Mouse (Mus musculus) retina, adult 2 months (tissue): ENCODE results near the gene Olfr884.

Experiments
- DNase-seq: peaks from one replicate; pipeline ENCODE4 v3.0.0-alpha.2; 2012; ENCODE audit warnings: low read depth, low spot score

The Olfr884 gene

DNA sequence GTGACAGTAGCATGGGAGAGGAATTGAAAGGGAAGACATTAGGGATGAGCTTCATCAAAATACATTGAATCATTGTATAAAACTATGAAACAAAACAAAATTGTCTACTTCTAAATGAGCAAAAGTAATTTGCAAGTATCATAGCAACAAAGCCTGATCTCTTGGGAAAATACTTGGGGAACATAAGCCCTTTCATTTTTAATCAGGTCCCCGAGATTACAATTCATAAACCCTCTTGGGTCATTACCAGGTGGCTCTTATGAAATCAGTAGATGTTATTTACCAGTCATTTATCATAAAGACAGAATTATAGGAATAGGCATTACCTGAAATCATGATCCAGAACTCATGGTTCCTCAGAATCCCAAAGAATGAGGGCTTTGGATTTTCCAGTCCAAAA is at the start of gene Olfr884:
Gene Olfr884 (plus strand): TSS at position 301 of the 400 bp plus-strand sequence.
- no peak for DNase-seq

DNA sequence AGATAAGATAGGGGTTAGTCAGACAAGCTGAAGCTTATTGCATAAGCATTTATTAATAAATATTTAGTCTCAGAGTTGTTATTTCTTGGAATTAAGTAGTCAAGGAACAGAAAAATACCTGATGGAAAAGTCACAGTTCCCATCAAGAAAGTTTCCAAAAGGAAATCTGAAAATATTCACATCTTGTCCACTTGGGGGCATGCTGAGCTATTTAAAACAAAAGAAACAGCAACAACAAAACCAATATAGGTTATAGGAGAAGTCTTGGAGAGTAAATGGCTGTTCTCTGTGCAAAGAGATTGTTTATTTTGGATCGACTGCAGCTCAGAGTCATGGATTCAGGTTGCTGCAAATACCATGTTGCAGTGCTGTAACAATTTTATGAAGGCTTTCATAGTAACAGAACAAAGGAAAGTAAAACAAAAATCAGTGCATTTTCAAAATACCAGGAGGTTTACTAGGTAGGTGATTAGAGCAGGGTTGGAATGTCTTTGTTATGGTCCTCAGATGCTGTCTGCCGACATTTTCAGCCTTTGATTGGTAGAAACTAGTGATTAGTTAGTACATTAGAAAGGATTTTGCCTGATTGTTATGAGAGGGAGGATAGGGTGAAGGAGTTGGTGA is 47.7 kb upstream of the Olfr884 start:
- DNase-seq, result no peak

DNA sequence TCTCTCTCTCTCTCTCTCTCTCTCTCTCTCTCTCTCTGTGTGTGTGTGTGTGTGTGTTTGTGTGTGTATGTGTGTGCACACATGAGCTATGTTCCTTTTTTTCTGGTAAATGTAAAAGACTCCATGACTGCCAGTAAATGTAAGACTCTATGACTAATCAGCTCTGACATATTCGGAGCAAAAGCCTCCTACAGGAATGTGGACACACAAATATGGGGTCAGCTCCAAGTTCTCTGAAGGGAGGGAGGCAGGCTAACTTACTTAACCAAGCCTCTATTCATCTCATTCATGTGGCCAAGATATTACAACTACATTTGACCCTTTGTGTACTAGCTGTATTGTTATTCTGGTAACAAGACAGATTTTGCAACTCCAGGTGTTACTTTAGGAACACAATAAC is 46.3 kb upstream of the Olfr884 start:
- peak; percentile 18 for DNase-seq

DNA sequence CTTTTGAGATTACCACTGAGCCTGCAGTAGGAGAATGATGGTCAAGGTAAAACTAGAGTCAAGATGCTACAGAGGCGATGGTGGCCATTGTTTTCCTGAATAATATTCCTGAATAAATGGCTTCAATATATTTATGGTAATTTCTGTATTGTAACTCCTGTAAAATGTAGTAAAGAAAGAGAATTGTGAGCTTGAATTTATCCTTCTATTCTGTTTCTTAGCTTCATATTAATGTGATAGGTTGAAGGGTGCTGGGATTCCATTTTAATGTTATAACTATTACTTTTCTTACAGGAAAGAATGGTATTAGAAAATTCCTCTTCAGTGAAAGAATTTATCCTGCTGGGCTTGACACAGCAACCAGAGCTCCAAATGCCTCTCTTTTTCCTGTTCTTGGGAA is 20.8 kb upstream of the Olfr884 start, which contains the start of gene Olfr883:
Gene Olfr883 (plus strand): TSS at position 301 of the 400 bp plus-strand sequence.
- DNase-seq, result no peak

DNA sequence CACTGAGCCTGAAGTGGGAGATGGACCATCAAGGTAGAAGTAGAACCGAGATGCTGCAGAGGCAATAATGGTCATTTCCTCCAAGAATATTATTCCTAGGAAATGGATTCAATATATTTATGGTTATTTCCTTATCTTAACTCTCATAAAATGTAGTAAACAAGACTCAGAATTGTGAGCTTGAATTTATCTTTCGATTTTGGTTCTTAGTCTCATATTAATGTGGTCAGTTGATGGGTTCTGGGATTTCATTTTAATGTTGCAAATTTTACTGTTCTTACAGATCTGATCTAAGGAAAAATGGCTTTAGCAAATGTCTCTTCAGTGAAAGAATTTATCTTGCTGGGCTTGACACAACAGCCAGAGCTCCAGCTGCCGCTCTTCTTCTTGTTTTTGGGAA is 14.7 kb downstream of the Olfr884 start, which contains the start of gene Olfr885:
Gene Olfr885 (plus strand): TSS at position 301 of the 400 bp plus-strand sequence.
- no peak for DNase-seq

DNA sequence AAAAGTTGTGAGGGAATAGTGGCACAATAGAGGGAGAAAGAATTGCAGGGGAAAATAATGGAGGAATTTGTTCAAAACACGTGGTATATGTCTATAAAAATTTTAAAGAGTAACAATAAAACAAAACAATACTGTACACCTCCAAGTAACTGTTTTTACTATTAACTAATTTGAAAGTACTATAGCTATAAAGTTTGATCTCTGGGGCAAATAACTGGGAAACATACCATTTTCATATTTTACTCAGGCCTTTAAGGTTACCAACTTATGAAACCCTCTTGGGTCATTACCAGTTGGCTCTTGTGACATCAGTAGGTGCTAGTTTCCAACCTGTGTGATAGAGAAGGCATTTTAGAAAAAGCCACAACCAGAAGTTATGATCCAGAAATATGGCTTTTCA is 37.4 kb downstream of the Olfr884 start, which contains the start of gene Olfr887:
Gene Olfr887 (plus strand): TSS at position 301 of the 400 bp plus-strand sequence.
- no peak for DNase-seq
